11 mouse cellular contexts compared by ENCODE assay signal in genomic region chr3:108134701-108135100, GRCm38 (mm10). TPM values are rescaled to one million over a fixed set of nuclear protein-coding genes. Genes with fewer than 3 reads are reported as not detected.
A peak's percentile ranks its signal among the peaks of the same experiment; 100 is the strongest.
DNase-seq lines count a peak whose midpoint lies in the region; ATAC-seq and TF ChIP-seq lines count a peak whose summit lies in the region.
"Had no signal": no experiment of that assay in that cellular context is flagged by ENCODE, and none has a peak within 500 bp of the region (broad histone marks: within the 10 kb centered on the region; RNA-seq: fewer than 3 reads in every experiment).

No protein-coding gene starts in this region.

- H3K9ac ChIP-seq in liver, adult 2 months (ENCODE audit: low read depth, low read length), result no peak overlapping the region
- no peak overlapping the region for H3K9ac ChIP-seq in liver, embryonic 11.5 days (ENCODE audit: low read depth, low read length)

- peaks cover 2% of the 10 kb centered on the region for H3K36me3 ChIP-seq in liver, adult 2 months (ENCODE audit: control insufficient read depth, insufficient read depth, low read length)
- H3K36me3 ChIP-seq in liver, embryonic 11.5 days (ENCODE audit: control insufficient read depth, insufficient read depth, low read length), result no peaks in the 10 kb centered on the region; the same call in 1 of the 2 replicates
- H3K36me3 ChIP-seq in macrophage (ENCODE audit: inconsistent target), result no peaks in the 10 kb centered on the region
- no peaks in the 10 kb centered on the region for H3K36me3 ChIP-seq in splenic B cell, adult 2 months (ENCODE audit: control insufficient read depth, insufficient read depth, low read length, poor library complexity, severe bottlenecking)

- no peak for ATAC-seq in liver, embryonic 11.5 days (replicated peaks; ENCODE audit: low FRiP score)
- ATAC-seq in erythroid progenitor cell, adult 5-6 weeks (replicated peaks; ENCODE audit: low FRiP score, poor library complexity, severe bottlenecking), result no peak
- ATAC-seq in cerebellum, adult (ENCODE audit: insufficient number of reproducible peaks, low FRiP score, low TSS enrichment), result no peak

- TF ChIP-seq CTCF in liver, adult 2 months (IDR thresholded peaks at IDR 0.05; ENCODE audit: low read depth, low read length), result no peak

- TF ChIP-seq POLR2A in liver, adult 2 months (IDR thresholded peaks at IDR 0.05; ENCODE audit: extremely low read depth, insufficient read depth, low read length), result no peak

- H3K27ac ChIP-seq in liver, adult 2 months (replicated peaks; ENCODE audit: insufficient read depth, low read depth, low read length), result no peak overlapping the region
- no peak overlapping the region for H3K27ac ChIP-seq in liver, embryonic 11.5 days (ENCODE audit: low read depth, low read length)
- peak overlapping the region; percentile 34 for H3K27ac ChIP-seq in macrophage

- peak; percentile 62 for DNase-seq in adrenal gland, adult 2 months
- no peak for DNase-seq in adrenal gland, adult 8-10 months
- peak; percentile 50 for DNase-seq in liver, adult 2 months (ENCODE audit: extremely low read depth, low read depth, low spot score)
- no peak for DNase-seq in liver, embryonic 11.5 days (ENCODE audit: low spot score)
- DNase-seq in splenic B cell, adult 2 months (ENCODE audit: low read depth, low spot score), result peak; percentile 35
- DNase-seq: kidney, adult 2 months; lung, adult 18-20 months had no signal

- H3K9me3 ChIP-seq in liver, embryonic 11.5 days (ENCODE audit: control insufficient read depth, low read length), result no peaks in the 10 kb centered on the region

- peaks cover 35% of the 10 kb centered on the region for H3K79me2 ChIP-seq in liver, adult 2 months (ENCODE audit: control insufficient read depth, insufficient read depth, low read length)
- H3K79me2 ChIP-seq in macrophage (ENCODE audit: inconsistent target), result peaks cover 100% of the 10 kb centered on the region

- WGBS in liver, adult 2 months, result 60% methylated on average over 11 of the region's 11 CpGs
- 65% methylated on average over 11 of the region's 11 CpGs for WGBS in liver, embryonic 11.5 days
- 10% methylated on average over 10 of the region's 11 CpGs for WGBS in macrophage (ENCODE audit: missing documents)

- peaks cover 22% of the 10 kb centered on the region for H3K4me1 ChIP-seq in liver, adult 2 months (ENCODE audit: control insufficient read depth, insufficient read depth, low read length)
- peaks cover 30% of the 10 kb centered on the region for H3K4me1 ChIP-seq in liver, embryonic 11.5 days (replicated peaks; ENCODE audit: control insufficient read depth, insufficient read depth, low read length)

- no peaks in the 10 kb centered on the region for H3K27me3 ChIP-seq in liver, adult 2 months (ENCODE audit: control insufficient read depth, insufficient read depth, low read length)
- no peaks in the 10 kb centered on the region for H3K27me3 ChIP-seq in liver, embryonic 11.5 days (replicated peaks; ENCODE audit: control insufficient read depth, insufficient read depth, low read length)
- H3K27me3 ChIP-seq in splenic B cell, adult 2 months (ENCODE audit: control insufficient read depth, insufficient read depth, low read length, poor library complexity, severe bottlenecking), result no peaks in the 10 kb centered on the region

- H3K4me2 ChIP-seq in liver, embryonic 11.5 days, result no peak overlapping the region

- H3K4me3 ChIP-seq in liver, adult 2 months (ENCODE audit: insufficient read depth, low read depth, low read length), result no peak overlapping the region
- H3K4me3 ChIP-seq in liver, embryonic 11.5 days (ENCODE audit: low read depth, low read length), result no peak overlapping the region
- no peak overlapping the region for H3K4me3 ChIP-seq in macrophage (ENCODE audit: inconsistent target)
- H3K4me3 ChIP-seq: erythroblast, embryonic 14.5 days had no signal

RNA-seq across cellular contexts. Expression of gene Gnai3, which starts 11.2 kb away (rescaled TPM):
- 100 to 1,000 TPM; 117 to 136 TPM for total RNA-seq in adrenal gland, adult 2 months (2021)
- 13.8 and 14.0 TPM in 2 replicates for polyA plus RNA-seq in adrenal gland, adult 2 months (2012; rRNA removed)
- total RNA-seq in adrenal gland, adult 8-10 months (2022), result 100 to 1,000 TPM; 137 to 154 (median 149) TPM
- total RNA-seq in liver, adult 2 months (2014; rRNA removed), result 89.5 and 92.8 TPM in 2 replicates
- 19.0 and 24.6 TPM in 2 replicates for polyA plus RNA-seq in liver, adult 2 months (2012; rRNA removed)
- 146 and 170 TPM in 2 replicates for polyA plus RNA-seq in liver, embryonic 11.5 days (2014; fragmentation: Nextera tagmentation; extraction: Ambion mirVana)
- total RNA-seq in macrophage (2018; cell fraction: chromatin; rRNA removed), result 10 to 100 TPM; 20.6 to 66.4 (median 35.6) TPM
- total RNA-seq in macrophage (2018; cell fraction: cytosol; rRNA removed), result 100 to 1,000 TPM in 10 of 26 experiments, 10 to 100 TPM in 16; 76.9 to 155 (median 97.7) TPM
- total RNA-seq in macrophage (2018; cell fraction: nucleus; rRNA removed), result 100 to 1,000 TPM in 2 of 26 experiments, 10 to 100 TPM in 24; 44.4 to 109 (median 66.3) TPM
- 64.3 to 104 TPM (median 77.4 TPM) in 3 replicates for polyA plus RNA-seq in macrophage (2018)
- total RNA-seq in erythroid progenitor cell, adult 5-6 weeks (2015; ENCODE audit: low replicate concordance), result 29.9 and 45.7 TPM in 2 replicates
- total RNA-seq in erythroid progenitor cell, adult 5-6 weeks (2017; ENCODE audit: low replicate concordance), result 21.7 and 30.0 TPM in 2 replicates

RNA-seq across cellular contexts. Expression of gene Gpr61, which starts 20.0 kb away (rescaled TPM):
- total RNA-seq in adrenal gland, adult 2 months (2021), result under 1 TPM; 0.20 to 0.48 TPM
- polyA plus RNA-seq in adrenal gland, adult 2 months (2012; rRNA removed), result 0.12 and 0.20 TPM in 2 replicates
- 1 to 10 TPM in 1 of 4 experiments, under 1 TPM in 3; 0.31 to 1.1 (median 0.71) TPM for total RNA-seq in adrenal gland, adult 8-10 months (2022)
- not detected in 2 replicates for total RNA-seq in liver, adult 2 months (2014; rRNA removed)
- not detected in 2 replicates for polyA plus RNA-seq in liver, adult 2 months (2012; rRNA removed)
- 0.07 TPM in 1 of 2 replicates, not detected in the other for polyA plus RNA-seq in liver, embryonic 11.5 days (2014; fragmentation: Nextera tagmentation; extraction: Ambion mirVana)
- total RNA-seq in macrophage (2018; cell fraction: chromatin; rRNA removed), result not detected
- total RNA-seq in macrophage (2018; cell fraction: cytosol; rRNA removed), result not detected
- total RNA-seq in macrophage (2018; cell fraction: nucleus; rRNA removed), result not detected
- polyA plus RNA-seq in macrophage (2018), result not detected in 3 replicates
- total RNA-seq in erythroid progenitor cell, adult 5-6 weeks (2015; ENCODE audit: low replicate concordance), result not detected in 2 replicates
- total RNA-seq in erythroid progenitor cell, adult 5-6 weeks (2017; ENCODE audit: low replicate concordance), result not detected in 2 replicates
- polyA plus RNA-seq: erythroblast, embryonic 14.5 days; kidney, adult 2 months had no signal

RNA-seq across cellular contexts. Expression of gene Gnat2, which starts 42.1 kb away (rescaled TPM):
- total RNA-seq in adrenal gland, adult 2 months (2021), result 10 to 100 TPM; 12.3 to 13.1 TPM
- polyA plus RNA-seq in adrenal gland, adult 2 months (2012; rRNA removed), result 7.9 and 10.1 TPM in 2 replicates
- total RNA-seq in adrenal gland, adult 8-10 months (2022), result 10 to 100 TPM; 14.7 to 22.5 (median 17.6) TPM
- 2.9 and 3.9 TPM in 2 replicates for total RNA-seq in liver, adult 2 months (2014; rRNA removed)
- 0.91 and 1.5 TPM in 2 replicates for polyA plus RNA-seq in liver, adult 2 months (2012; rRNA removed)
- 4.2 and 5.4 TPM in 2 replicates for polyA plus RNA-seq in liver, embryonic 11.5 days (2014; fragmentation: Nextera tagmentation; extraction: Ambion mirVana)
- not detected for total RNA-seq in macrophage (2018; cell fraction: chromatin; rRNA removed)
- under 1 TPM in 2 of 26 experiments, not detected in 24; 0.07 to 0.12 TPM for total RNA-seq in macrophage (2018; cell fraction: cytosol; rRNA removed)
- total RNA-seq in macrophage (2018; cell fraction: nucleus; rRNA removed), result not detected
- not detected in 3 replicates for polyA plus RNA-seq in macrophage (2018)
- total RNA-seq in erythroid progenitor cell, adult 5-6 weeks (2015; ENCODE audit: low replicate concordance), result not detected in 2 replicates
- not detected in 2 replicates for total RNA-seq in erythroid progenitor cell, adult 5-6 weeks (2017; ENCODE audit: low replicate concordance)

RNA-seq across cellular contexts. Expression of gene Ampd2, which starts 48.2 kb away (rescaled TPM):
- total RNA-seq in adrenal gland, adult 2 months (2021), result 100 to 1,000 TPM; 121 to 151 TPM
- polyA plus RNA-seq in adrenal gland, adult 2 months (2012; rRNA removed), result 721 and 995 TPM in 2 replicates
- 100 to 1,000 TPM; 152 to 212 (median 184) TPM for total RNA-seq in adrenal gland, adult 8-10 months (2022)
- total RNA-seq in liver, adult 2 months (2014; rRNA removed), result 11.0 and 13.8 TPM in 2 replicates
- 69.6 and 128 TPM in 2 replicates for polyA plus RNA-seq in liver, adult 2 months (2012; rRNA removed)
- 119 and 123 TPM in 2 replicates for polyA plus RNA-seq in liver, embryonic 11.5 days (2014; fragmentation: Nextera tagmentation; extraction: Ambion mirVana)
- total RNA-seq in macrophage (2018; cell fraction: chromatin; rRNA removed), result 100 to 1,000 TPM in 2 of 26 experiments, 10 to 100 TPM in 24; 21.4 to 129 (median 44.8) TPM
- 10 to 100 TPM in 25 of 26 experiments, 1 to 10 TPM in 1; 9.3 to 16.5 (median 13.3) TPM for total RNA-seq in macrophage (2018; cell fraction: cytosol; rRNA removed)
- 100 to 1,000 TPM in 1 of 26 experiments, 10 to 100 TPM in 25; 12.7 to 107 (median 33.1) TPM for total RNA-seq in macrophage (2018; cell fraction: nucleus; rRNA removed)
- polyA plus RNA-seq in macrophage (2018), result 7.1 to 19.1 TPM (median 17.7 TPM) in 3 replicates
- 9.2 and 10.5 TPM in 2 replicates for total RNA-seq in erythroid progenitor cell, adult 5-6 weeks (2015; ENCODE audit: low replicate concordance)
- 1.0 and 10.1 TPM in 2 replicates for total RNA-seq in erythroid progenitor cell, adult 5-6 weeks (2017; ENCODE audit: low replicate concordance)

RNA-seq across cellular contexts. Expression of gene Amigo1, which starts 51.4 kb away (rescaled TPM):
- total RNA-seq in adrenal gland, adult 2 months (2021), result 10 to 100 TPM; 21.4 to 27.8 TPM
- 57.6 and 62.3 TPM in 2 replicates for polyA plus RNA-seq in adrenal gland, adult 2 months (2012; rRNA removed)
- total RNA-seq in adrenal gland, adult 8-10 months (2022), result 10 to 100 TPM; 24.4 to 36.9 (median 31.6) TPM
- total RNA-seq in liver, adult 2 months (2014; rRNA removed), result 2.7 and 3.8 TPM in 2 replicates
- 9.3 and 15.1 TPM in 2 replicates for polyA plus RNA-seq in liver, adult 2 months (2012; rRNA removed)
- 0.88 and 1.5 TPM in 2 replicates for polyA plus RNA-seq in liver, embryonic 11.5 days (2014; fragmentation: Nextera tagmentation; extraction: Ambion mirVana)
- total RNA-seq in macrophage (2018; cell fraction: chromatin; rRNA removed), result 1 to 10 TPM in 9 of 26 experiments, under 1 TPM in 15, not detected in 2; 0.12 to 5.3 (median 0.65) TPM
- total RNA-seq in macrophage (2018; cell fraction: cytosol; rRNA removed), result 1 to 10 TPM in 4 of 26 experiments, under 1 TPM in 22; 0.14 to 1.3 (median 0.62) TPM
- 1 to 10 TPM in 12 of 26 experiments, under 1 TPM in 14; 0.32 to 5.2 (median 0.94) TPM for total RNA-seq in macrophage (2018; cell fraction: nucleus; rRNA removed)
- polyA plus RNA-seq in macrophage (2018), result 0.90 to 2.1 TPM (median 1.1 TPM) in 3 replicates
- not detected in 2 replicates for total RNA-seq in erythroid progenitor cell, adult 5-6 weeks (2015; ENCODE audit: low replicate concordance)
- 0.38 TPM in 1 of 2 replicates, not detected in the other for total RNA-seq in erythroid progenitor cell, adult 5-6 weeks (2017; ENCODE audit: low replicate concordance)

Comparison
In these comparisons a context has a peak if more than half of its experiments do, and no peak if none do; other contexts are left out.
1. DNase-seq: peak in adrenal gland, adult 2 months (single experiment), liver, adult 2 months (single experiment) and splenic B cell, adult 2 months (single experiment); none in adrenal gland, adult 8-10 months (single experiment) and liver, embryonic 11.5 days (single experiment).